Mouse (Mus musculus): ENCODE measurements around the gene Synj2. TPM values are rescaled to one million over a fixed set of nuclear protein-coding genes. Genes with fewer than 3 reads are reported as not detected.

Synj2 gene
- polyA plus RNA-seq, 1 experiment from 2014 or later, result 1.3 TPM

- no peak overlapping the region for H3K4me2 ChIP-seq (replicated peaks)
- H3K36me3 ChIP-seq (replicated peaks; ENCODE audit: control insufficient read depth, insufficient read depth), result peaks cover 14% of the 10 kb centered on the region; the same call in 1 of the 2 replicates
- DNase-seq (ENCODE audit: low spot score), result no peak
- no peaks in the 10 kb centered on the region for H3K9me3 ChIP-seq (ENCODE audit: control insufficient read depth, low read length)
- no peak overlapping the region for H3K4me3 ChIP-seq (replicated peaks; ENCODE audit: low read length)
- no peaks in the 10 kb centered on the region for H3K4me1 ChIP-seq (replicated peaks; ENCODE audit: control insufficient read depth, insufficient read depth, low read length)
- H3K27me3 ChIP-seq (ENCODE audit: control insufficient read depth, insufficient read depth, low read length), result no peaks in the 10 kb centered on the region
- H3K9ac ChIP-seq, result no peak overlapping the region
- ATAC-seq (ENCODE audit: low FRiP score), result no peak
- WGBS, result 78% methylated on average over 5 of the region's 5 CpGs
- no peak overlapping the region for H3K27ac ChIP-seq
Observed at GRCm38 (mm10) chr17:5901381-5901780, 39.7 kb upstream of the Synj2 start.

GRCm38 (mm10) chr17:5903630-5904301 is 37.3 kb upstream of the Synj2 start:
- Histone ChIP-seq H3K36me3 (replicated peaks; ENCODE audit: control insufficient read depth, insufficient read depth) (peaks cover 14% of the 10 kb centered on the region; the same call in 1 of the 2 replicates), H3K4me1 (replicated peaks; ENCODE audit: control insufficient read depth, insufficient read depth, low read length) (no peaks in the 10 kb centered on the region), H3K9ac (no peak overlapping the region), H3K4me3 (replicated peaks; ENCODE audit: low read length) (no peak overlapping the region), H3K9me3 (ENCODE audit: control insufficient read depth, low read length) (no peaks in the 10 kb centered on the region), H3K27me3 (ENCODE audit: control insufficient read depth, insufficient read depth, low read length) (no peaks in the 10 kb centered on the region), H3K4me2 (replicated peaks) (no peak overlapping the region), H3K27ac (no peak overlapping the region)
- 82% methylated on average over 6 of the region's 6 CpGs for WGBS
- DNase-seq (ENCODE audit: low spot score) (no peak), ATAC-seq (ENCODE audit: low FRiP score) (no peak)

- ATAC-seq (ENCODE audit: low FRiP score), result no peak
- H3K27ac ChIP-seq, result no peak overlapping the region
- no peaks in the 10 kb centered on the region for H3K9me3 ChIP-seq (ENCODE audit: control insufficient read depth, low read length)
- no peak overlapping the region for H3K4me2 ChIP-seq (replicated peaks)
- H3K4me3 ChIP-seq (replicated peaks; ENCODE audit: low read length), result no peak overlapping the region
- 88% methylated on average over 4 of the region's 4 CpGs for WGBS
- H3K4me1 ChIP-seq (replicated peaks; ENCODE audit: control insufficient read depth, insufficient read depth, low read length), result no peaks in the 10 kb centered on the region
- 0 out of 2 replicates have a peak, but pooled peaks cover 4% of the 10 kb centered on the region for H3K36me3 ChIP-seq (replicated peaks; ENCODE audit: control insufficient read depth, insufficient read depth)
- H3K9ac ChIP-seq, result no peak overlapping the region
- no peak for DNase-seq (ENCODE audit: low spot score)
- no peaks in the 10 kb centered on the region for H3K27me3 ChIP-seq (ENCODE audit: control insufficient read depth, insufficient read depth, low read length)
Observed at GRCm38 (mm10) chr17:5909681-5910080, 31.4 kb upstream of the Synj2 start.

DNA sequence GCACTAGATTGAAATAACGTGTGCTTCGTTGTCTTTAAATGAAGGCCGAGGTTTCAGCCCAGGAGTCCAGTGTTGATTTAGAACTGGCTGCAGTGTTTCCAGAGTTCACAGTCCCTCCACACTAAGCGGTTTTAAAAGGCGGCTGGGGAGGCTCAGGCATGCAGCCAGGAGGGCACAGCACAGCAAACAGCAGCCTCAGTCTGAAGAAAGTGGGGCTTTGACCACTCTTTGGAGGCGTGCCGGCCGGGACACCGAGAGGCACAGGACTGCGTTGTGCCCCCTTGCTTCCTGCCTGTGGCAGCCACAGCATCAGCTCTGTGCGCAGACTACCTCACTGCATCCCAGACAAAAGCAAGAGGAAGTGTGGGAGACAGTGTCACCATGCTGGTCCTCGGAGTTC is 29.5 kb upstream of the Synj2 start:
- no peak overlapping the region for H3K27ac ChIP-seq
- no peaks in the 10 kb centered on the region for H3K4me1 ChIP-seq (replicated peaks; ENCODE audit: control insufficient read depth, insufficient read depth, low read length)
- no peak overlapping the region for H3K4me3 ChIP-seq (replicated peaks; ENCODE audit: low read length)

GRCm38 (mm10) chr17:5912797-5913196 is 28.3 kb upstream of the Synj2 start:
- no peak overlapping the region for H3K4me3 ChIP-seq (replicated peaks; ENCODE audit: low read length)
- no peaks in the 10 kb centered on the region for H3K4me1 ChIP-seq (replicated peaks; ENCODE audit: control insufficient read depth, insufficient read depth, low read length)
- no peaks in the 10 kb centered on the region for H3K9me3 ChIP-seq (ENCODE audit: control insufficient read depth, low read length)
- H3K27ac ChIP-seq, result no peak overlapping the region
- DNase-seq (ENCODE audit: low spot score) (no peak), ATAC-seq (ENCODE audit: low FRiP score) (no peak)
- H3K27me3 ChIP-seq (ENCODE audit: control insufficient read depth, insufficient read depth, low read length), result no peaks in the 10 kb centered on the region
- 0 out of 2 replicates have a peak, but pooled peaks cover 4% of the 10 kb centered on the region for H3K36me3 ChIP-seq (replicated peaks; ENCODE audit: control insufficient read depth, insufficient read depth)
- no peak overlapping the region for H3K4me2 ChIP-seq (replicated peaks)
- no peak overlapping the region for H3K9ac ChIP-seq
- 87% methylated on average over 4 of the region's 4 CpGs for WGBS

More for the DNA sequence above, 29.5 kb upstream of the Synj2 start:
- Histone ChIP-seq H3K4me2 (replicated peaks) (no peak overlapping the region), H3K36me3 (replicated peaks; ENCODE audit: control insufficient read depth, insufficient read depth) (0 out of 2 replicates have a peak, but pooled peaks cover 4% of the 10 kb centered on the region), H3K27me3 (ENCODE audit: control insufficient read depth, insufficient read depth, low read length) (no peaks in the 10 kb centered on the region), H3K9ac (no peak overlapping the region), H3K9me3 (ENCODE audit: control insufficient read depth, low read length) (no peaks in the 10 kb centered on the region)
- 81% methylated on average over 12 of the region's 12 CpGs for WGBS
- DNase-seq (ENCODE audit: low spot score) (peak; percentile 40), ATAC-seq (ENCODE audit: low FRiP score) (no peak)

DNA sequence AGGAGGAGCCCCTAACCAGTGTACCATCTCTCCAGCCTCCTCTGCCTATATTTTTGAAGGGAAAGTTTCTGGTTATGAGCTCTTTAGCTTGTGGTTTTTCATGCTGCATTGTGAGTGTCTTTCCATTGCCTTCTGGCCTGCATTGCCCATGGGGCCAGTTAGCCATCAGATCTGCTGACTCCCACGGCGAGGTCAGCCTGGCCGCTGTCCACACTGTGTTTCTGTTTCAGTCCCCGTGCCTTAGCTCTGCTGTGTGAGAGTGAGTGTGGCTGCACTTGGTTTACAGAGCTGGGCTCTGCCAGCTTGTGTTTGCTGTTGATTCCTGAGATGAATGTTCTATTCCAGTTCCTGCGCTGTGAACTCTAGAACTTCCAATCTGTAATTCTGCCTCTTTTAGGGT is 26.9 kb upstream of the Synj2 start:
- Histone ChIP-seq H3K27me3 (ENCODE audit: control insufficient read depth, insufficient read depth, low read length) (no peaks in the 10 kb centered on the region), H3K4me1 (replicated peaks; ENCODE audit: control insufficient read depth, insufficient read depth, low read length) (no peaks in the 10 kb centered on the region), H3K4me3 (replicated peaks; ENCODE audit: low read length) (no peak overlapping the region), H3K27ac (no peak overlapping the region), H3K9ac (no peak overlapping the region), H3K36me3 (replicated peaks; ENCODE audit: control insufficient read depth, insufficient read depth) (peaks cover 11% of the 10 kb centered on the region; the same call in 1 of the 2 replicates), H3K9me3 (ENCODE audit: control insufficient read depth, low read length) (no peaks in the 10 kb centered on the region), H3K4me2 (replicated peaks) (no peak overlapping the region)
- DNase-seq (ENCODE audit: low spot score) (no peak), ATAC-seq (ENCODE audit: low FRiP score) (no peak)
- 82% methylated on average over 5 of the region's 5 CpGs for WGBS

DNA sequence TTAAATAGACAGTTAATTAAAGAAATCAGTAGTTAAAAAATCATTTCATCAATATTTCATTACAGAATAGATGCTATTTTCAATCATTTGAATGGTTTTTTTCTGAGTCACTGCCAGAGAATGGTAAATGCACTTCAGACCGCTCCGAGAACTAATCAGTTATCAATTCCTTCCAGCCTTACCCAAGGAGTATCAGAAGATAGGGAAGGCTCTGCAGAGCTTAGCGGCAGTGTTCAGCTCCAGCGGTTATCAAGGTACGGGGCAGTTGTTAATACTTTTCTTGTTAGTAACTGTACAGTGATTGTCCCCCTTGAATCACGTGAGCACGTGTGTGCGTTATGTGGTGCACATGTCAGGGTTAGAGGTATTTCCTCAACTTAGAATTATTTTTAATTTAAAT is 19.1 kb upstream of the Synj2 start:
- H3K4me1 ChIP-seq (replicated peaks; ENCODE audit: control insufficient read depth, insufficient read depth, low read length), result no peaks in the 10 kb centered on the region
- H3K27me3 ChIP-seq (ENCODE audit: control insufficient read depth, insufficient read depth, low read length), result no peaks in the 10 kb centered on the region
- no peaks in the 10 kb centered on the region for H3K9me3 ChIP-seq (ENCODE audit: control insufficient read depth, low read length)
- ATAC-seq (ENCODE audit: low FRiP score) (no peak), DNase-seq (ENCODE audit: low spot score) (no peak)
- peaks cover 16% of the 10 kb centered on the region for H3K36me3 ChIP-seq (replicated peaks; ENCODE audit: control insufficient read depth, insufficient read depth)
- no peak overlapping the region for H3K4me2 ChIP-seq (replicated peaks)
- no peak overlapping the region for H3K27ac ChIP-seq
- 93% methylated on average over 8 of the region's 8 CpGs for WGBS
- no peak overlapping the region for H3K4me3 ChIP-seq (replicated peaks; ENCODE audit: low read length)
- H3K9ac ChIP-seq, result no peak overlapping the region

DNA sequence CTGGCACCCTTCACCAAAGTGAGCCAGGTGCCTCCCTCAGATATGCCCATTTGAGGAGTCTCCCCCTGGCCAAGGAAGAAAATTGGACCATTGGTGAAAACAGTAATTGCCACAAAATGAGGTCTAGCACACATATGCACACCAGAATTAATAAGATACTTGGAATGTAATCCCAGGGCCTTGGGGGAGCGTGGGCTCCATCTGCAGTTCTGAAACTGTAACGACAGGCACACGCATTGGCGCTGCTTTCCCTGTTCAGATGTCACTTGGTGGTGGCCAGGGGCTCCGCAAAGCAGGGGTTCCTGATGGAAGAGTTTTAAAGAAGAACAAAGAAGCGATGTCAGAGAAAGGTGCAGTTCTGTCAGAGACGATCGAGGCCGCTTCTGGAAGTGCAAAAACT is 17.8 kb upstream of the Synj2 start:
- Histone ChIP-seq H3K4me1 (replicated peaks; ENCODE audit: control insufficient read depth, insufficient read depth, low read length) (no peaks in the 10 kb centered on the region), H3K4me2 (replicated peaks) (no peak overlapping the region), H3K27ac (no peak overlapping the region), H3K36me3 (replicated peaks; ENCODE audit: control insufficient read depth, insufficient read depth) (peaks cover 14% of the 10 kb centered on the region), H3K27me3 (ENCODE audit: control insufficient read depth, insufficient read depth, low read length) (no peaks in the 10 kb centered on the region), H3K9me3 (ENCODE audit: control insufficient read depth, low read length) (no peaks in the 10 kb centered on the region), H3K9ac (no peak overlapping the region), H3K4me3 (replicated peaks; ENCODE audit: low read length) (no peak overlapping the region)
- peak; percentile 71 for DNase-seq (ENCODE audit: low spot score)
- no peak; the same call in 1 of the 2 replicates for ATAC-seq (ENCODE audit: low FRiP score)
- WGBS, result 68% methylated on average over 9 of the region's 9 CpGs

DNA sequence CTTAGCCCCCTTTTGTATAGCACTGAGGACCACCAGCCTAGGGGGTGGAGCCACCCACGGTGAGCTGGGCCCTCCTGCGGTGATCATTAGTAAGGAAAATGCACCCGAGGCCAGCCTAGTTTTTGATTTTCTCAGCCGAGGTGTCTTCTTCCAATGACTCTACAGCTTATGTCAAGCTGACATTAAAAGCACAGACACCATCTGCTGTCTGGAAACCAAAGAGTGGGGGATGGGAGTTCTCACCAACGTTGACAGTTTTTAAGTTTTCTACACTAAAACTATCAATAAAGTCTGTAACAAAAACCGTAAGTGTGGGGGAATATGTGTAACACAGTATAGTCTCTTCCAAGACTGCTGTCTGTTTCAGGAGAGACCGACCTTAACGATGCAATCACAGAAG is 16.8 kb upstream of the Synj2 start:
- 66% methylated on average over 8 of the region's 8 CpGs for WGBS
- Histone ChIP-seq H3K27me3 (ENCODE audit: control insufficient read depth, insufficient read depth, low read length) (no peaks in the 10 kb centered on the region), H3K9ac (no peak overlapping the region), H3K4me2 (replicated peaks) (no peak overlapping the region), H3K27ac (no peak overlapping the region), H3K4me1 (replicated peaks; ENCODE audit: control insufficient read depth, insufficient read depth, low read length) (no peaks in the 10 kb centered on the region), H3K36me3 (replicated peaks; ENCODE audit: control insufficient read depth, insufficient read depth) (peaks cover 7% of the 10 kb centered on the region), H3K4me3 (replicated peaks; ENCODE audit: low read length) (no peak overlapping the region), H3K9me3 (ENCODE audit: control insufficient read depth, low read length) (no peaks in the 10 kb centered on the region)
- DNase-seq (ENCODE audit: low spot score) (no peak), ATAC-seq (ENCODE audit: low FRiP score) (no peak)

GRCm38 (mm10) chr17:5926710-5927109 is 14.4 kb upstream of the Synj2 start:
- WGBS, result 89% methylated on average over 7 of the region's 7 CpGs

More at GRCm38 (mm10) chr17:5926710-5927109, 14.4 kb upstream of the Synj2 start:
- Histone ChIP-seq H3K36me3 (replicated peaks; ENCODE audit: control insufficient read depth, insufficient read depth) (no peaks in the 10 kb centered on the region; the same call in 1 of the 2 replicates), H3K27ac (no peak overlapping the region), H3K9ac (no peak overlapping the region), H3K4me1 (replicated peaks; ENCODE audit: control insufficient read depth, insufficient read depth, low read length) (no peaks in the 10 kb centered on the region), H3K27me3 (ENCODE audit: control insufficient read depth, insufficient read depth, low read length) (no peaks in the 10 kb centered on the region), H3K9me3 (ENCODE audit: control insufficient read depth, low read length) (no peaks in the 10 kb centered on the region), H3K4me3 (replicated peaks; ENCODE audit: low read length) (no peak overlapping the region), H3K4me2 (replicated peaks) (no peak overlapping the region)
- ATAC-seq (ENCODE audit: low FRiP score), result no peak
- DNase-seq (ENCODE audit: low spot score), result no peak
